Mouse (Mus musculus) heart, postnatal 14 days (tissue): ENCODE data around the gene 1700017B05Rik. TPM values are rescaled to one million over a fixed set of nuclear protein-coding genes. Genes with fewer than 3 reads are reported as not detected.

Source experiments
- DNase-seq, 2 experiments: peaks; one replicate each; pipeline ENCODE4 v3.0.0; 2021 to 2022
- intact Hi-C: fragments of 180-260 bp; cut with DNase I; formaldehyde crosslinking; loops from one replicate; pipeline ENCODE4 v1.15.1; 2025
- total RNA-seq, 2 experiments: library from RNA; stranded (reverse); gene quantifications; 2 replicates each; pipeline ENCODE4 v1.2.3; 2021

1700017B05Rik gene
- total RNA-seq, 2 experiments from 2014 or later, result 15.5 to 16.4 TPM

GRCm38 (mm10) chr9:57273805-57274494, 11.5 kb upstream of the 1700017B05Rik start:
- DNase-seq, result no peak
- intact Hi-C loops, result no loop called here

- intact Hi-C loops, result no loop called here
- DNase-seq, result no peak
Measured at GRCm38 (mm10) chr9:57272902-57273804, 10.7 kb upstream of the 1700017B05Rik start.

- DNase-seq, result no peak
- intact Hi-C loops, result no loop called here
Measured at GRCm38 (mm10) chr9:57271837-57272562, 9.6 kb upstream of the 1700017B05Rik start.

GRCm38 (mm10) chr9:57271081-57271480, 8.7 kb upstream of the 1700017B05Rik start:
- intact Hi-C loops, result no loop called here
- DNase-seq, result no peak

GRCm38 (mm10) chr9:57270399-57270798, 8.0 kb upstream of the 1700017B05Rik start:
- intact Hi-C loops, result no loop called here

GRCm38 (mm10) chr9:57269384-57269783, 7.0 kb upstream of the 1700017B05Rik start:
- DNase-seq, result no peak
- intact Hi-C loops, result no loop called here

More at GRCm38 (mm10) chr9:57270399-57270798, 8.0 kb upstream of the 1700017B05Rik start:
- no peak for DNase-seq

GRCm38 (mm10) chr9:57268575-57268974, 6.2 kb upstream of the 1700017B05Rik start:
- intact Hi-C loops, result no loop called here

GRCm38 (mm10) chr9:57268078-57268477, 5.7 kb upstream of the 1700017B05Rik start:
- intact Hi-C loops, result no loop called here

More at GRCm38 (mm10) chr9:57268575-57268974, 6.2 kb upstream of the 1700017B05Rik start:
- no peak for DNase-seq

GRCm38 (mm10) chr9:57267421-57267820, 5.0 kb upstream of the 1700017B05Rik start:
- no peak for DNase-seq
- intact Hi-C loops, result no loop called here

More at GRCm38 (mm10) chr9:57268078-57268477, 5.7 kb upstream of the 1700017B05Rik start:
- DNase-seq, result no peak

GRCm38 (mm10) chr9:57265125-57265524, 2.7 kb upstream of the 1700017B05Rik start:
- intact Hi-C loops, result no loop called here
- no peak for DNase-seq

- intact Hi-C loops, result loop anchor here (5.0 kb wide), 1 partner anchor 56 kb away; no protein-coding TSS in a partner anchor
- DNase-seq, result no peak
Measured at GRCm38 (mm10) chr9:57262795-57263684, 628 bp upstream of the 1700017B05Rik start.

- DNase-seq, result peak; percentile 72 to 75
- intact Hi-C loops, result loop anchor here (2.0 to 5.0 kb wide), 2 partner anchors 54 to 55 kb away; no protein-coding TSS in a partner anchor
Measured at GRCm38 (mm10) chr9:57261516-57261912, 898 bp downstream of the 1700017B05Rik start.

GRCm38 (mm10) chr9:57260940-57261339, 1.5 kb downstream of the 1700017B05Rik start:
- intact Hi-C loops, result loop anchor here (2.0 to 5.0 kb wide), 2 partner anchors 54 to 56 kb away; no protein-coding TSS in a partner anchor
- DNase-seq, result no peak

- intact Hi-C loops, result loop anchor here (1.0 to 5.0 kb wide), 4 partner anchors 52 to 174 kb away; no protein-coding TSS in a partner anchor
- peak; percentile 93 to 97 for DNase-seq
Measured at GRCm38 (mm10) chr9:57259736-57260135, 2.7 kb downstream of the 1700017B05Rik start.

- intact Hi-C loops, result loop anchor here (5.0 kb wide), 1 partner anchor 95 kb away; no protein-coding TSS in a partner anchor
- no peak for DNase-seq
Measured at GRCm38 (mm10) chr9:57257627-57258026, 4.8 kb downstream of the 1700017B05Rik start.

- intact Hi-C loops, result loop anchor here (5.0 kb wide), 1 partner anchor 95 kb away; no protein-coding TSS in a partner anchor
Measured at GRCm38 (mm10) chr9:57256861-57257260, 5.6 kb downstream of the 1700017B05Rik start.

GRCm38 (mm10) chr9:57256309-57256708, 6.1 kb downstream of the 1700017B05Rik start:
- no peak for DNase-seq
- intact Hi-C loops, result loop anchor here (5.0 kb wide), 1 partner anchor 96 kb away; no protein-coding TSS in a partner anchor

More at GRCm38 (mm10) chr9:57256861-57257260, 5.6 kb downstream of the 1700017B05Rik start:
- DNase-seq, result no peak

- intact Hi-C loops, result loop anchor here (5.0 kb wide), 1 partner anchor 97 kb away; no protein-coding TSS in a partner anchor
- no peak for DNase-seq
Measured at GRCm38 (mm10) chr9:57254823-57255495, 7.5 kb downstream of the 1700017B05Rik start.
